Mouse (Mus musculus) heart, adult 2 months (tissue): ENCODE data around the gene Ctbp2.
A peak's percentile ranks its signal among the peaks of the same experiment; 100 is the strongest.

Source experiments
- CTCF ChIP-seq: fragments of 200-600 bp; IDR thresholded peaks from 2 replicates; pipeline ENCODE4 v1.8.1; 2022; ENCODE audit warnings: antibody characterized with exemption, mild to moderate bottlenecking, moderate library complexity
- EP300 ChIP-seq: fragments of 200-500 bp; IDR thresholded peaks from 2 replicates; pipeline ENCODE4 v1.6.1; 2011; ENCODE audit warnings: low read depth, low read length, control low read depth; ENCODE audit not compliant: insufficient read depth
- POLR2A ChIP-seq: fragments of 200-500 bp; IDR thresholded peaks from 2 replicates; pipeline ENCODE4 v1.6.1; 2011; ENCODE audit warnings: mild to moderate bottlenecking, low read depth, low read length, control low read depth; ENCODE audit not compliant: insufficient read depth

- TF ChIP-seq EP300 = no peak
- TF ChIP-seq POLR2A = no peak
- peak; percentile 77 for TF ChIP-seq CTCF
These were observed 9.4 kb upstream of the Ctbp2 start for GRCm38 (mm10) chr7:133133552-133133951.
